Mouse (Mus musculus) neural tube, embryonic 15.5 days (tissue): ENCODE data around the gene Spata17. TPM values are rescaled to one million over a fixed set of nuclear protein-coding genes. Genes with fewer than 3 reads are reported as not detected.

Experiments used
- ATAC-seq: fragments of 200-750 bp; cut with Nextera tagmentation; 2 replicates; pipeline ENCODE4 v1.8.0; 2017; ENCODE audit warnings: mild to moderate bottlenecking, moderate TSS enrichment, moderate library complexity; ENCODE audit not compliant: low FRiP score
- H3K27ac ChIP-seq: fragments of 300-500 bp; sonication (generic); replicated peaks from 2 replicates; pipeline ENCODE4 v1.5.1; 2015; ENCODE audit warnings: mild to moderate bottlenecking, inconsistent platforms
- H3K27me3 ChIP-seq: fragments of 300-500 bp; sonication (generic); replicated peaks from 2 replicates; pipeline ENCODE4 v1.6.1; 2015; ENCODE audit warnings: inconsistent platforms
- H3K36me3 ChIP-seq: fragments of 300-500 bp; sonication (generic); 2 replicates; pipeline ENCODE4 v1.6.1; 2015; ENCODE audit warnings: inconsistent platforms
- H3K4me1 ChIP-seq: fragments of 300-500 bp; sonication (generic); 2 replicates; pipeline ENCODE4 v1.6.1; 2015; ENCODE audit warnings: inconsistent platforms
- H3K4me2 ChIP-seq: fragments of 300-500 bp; sonication (generic); 2 replicates; pipeline ENCODE4 v1.6.1; 2015; ENCODE audit warnings: inconsistent platforms, mild to moderate bottlenecking, moderate library complexity
- H3K4me3 ChIP-seq: fragments of 300-500 bp; sonication (generic); replicated peaks from 2 replicates; pipeline ENCODE4 v1.5.1; 2015; ENCODE audit warnings: mild to moderate bottlenecking, inconsistent platforms
- H3K9ac ChIP-seq: fragments of 300-500 bp; sonication (generic); replicated peaks from 2 replicates; pipeline ENCODE4 v1.6.1; 2015; ENCODE audit warnings: mild to moderate bottlenecking, inconsistent platforms
- H3K9me3 ChIP-seq: fragments of 300-500 bp; sonication (generic); replicated peaks from 2 replicates; pipeline ENCODE4 v1.6.1; 2016; ENCODE audit warnings: inconsistent platforms
- WGBS: fragments of 180-500 bp; shearing (Covaris S2); methylation state at CpG from one replicate; pipeline ENCODE4 v1.1.7; 2015; ENCODE audit warnings: mixed read lengths; 5-methylcytosine and 5-hydroxymethylcytosine counted together
- polyA plus RNA-seq: library from polyadenylated mRNA; unstranded; fragments of >200 nt; fragmentation: Nextera tagmentation; extraction: Ambion mirVana; gene quantifications from 2 replicates; pipeline ENCODE4 v1.2.1, GENCODE M21; 2015

Gene Spata17
- polyA plus RNA-seq, 1 experiment from 2014 or later, result 2.0 TPM

DNA sequence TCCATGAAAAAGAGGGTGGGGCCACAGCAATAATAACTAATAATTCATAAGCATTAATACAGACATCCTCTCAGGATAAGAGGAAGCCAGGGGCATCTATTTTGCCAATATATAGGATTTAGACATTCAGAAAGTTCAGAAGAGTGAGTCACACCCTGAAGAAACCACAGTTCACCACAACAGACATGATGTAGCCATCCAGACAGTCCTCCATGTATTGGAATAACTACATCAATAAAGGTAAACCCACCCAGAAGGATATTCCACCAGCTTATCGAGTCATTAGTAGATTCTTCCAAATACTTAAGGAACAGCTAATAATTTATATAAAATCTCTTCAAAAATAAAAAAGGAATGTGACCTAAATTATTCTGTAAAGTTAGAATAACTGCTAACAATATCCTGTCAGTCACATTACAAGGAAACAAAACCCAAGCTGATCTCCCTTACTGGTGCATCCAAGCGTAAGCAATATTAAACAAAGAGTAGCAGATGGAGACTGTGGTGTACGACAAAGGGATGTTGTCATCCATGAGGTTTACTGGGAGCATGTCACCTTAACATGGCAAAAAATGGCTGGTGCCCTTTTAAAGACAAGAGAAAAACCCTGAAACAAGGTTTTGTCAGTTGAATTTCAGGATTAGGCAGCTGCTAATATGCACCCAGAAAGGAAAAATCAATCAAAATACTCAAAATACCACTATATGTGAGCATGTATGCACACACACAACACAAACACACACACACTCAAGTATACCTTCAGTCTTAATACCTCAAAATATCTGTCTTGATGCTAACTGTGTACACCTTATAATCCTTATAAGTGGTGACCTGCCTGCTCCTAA is 138.8 kb downstream of the Spata17 start:
- Histone ChIP-seq H3K4me1 (peaks cover 10% of the 10 kb centered on the region), H3K4me3 (no peak overlapping the region), H3K36me3 (no peaks in the 10 kb centered on the region), H3K27ac (no peak overlapping the region), H3K9ac (no peak overlapping the region), H3K4me2 (no peak overlapping the region), H3K27me3 (peaks cover 10% of the 10 kb centered on the region), H3K9me3 (0 out of 2 replicates have a peak, but pooled peaks cover 3% of the 10 kb centered on the region)
- 32% methylated on average over 3 of the region's 3 CpGs for WGBS
- no peak for ATAC-seq

GRCm38 (mm10) chr1:187059874-187060273 is 155.4 kb downstream of the Spata17 start:
- Histone ChIP-seq H3K9ac (no peak overlapping the region), H3K4me3 (no peak overlapping the region), H3K4me1 (no peaks in the 10 kb centered on the region), H3K36me3 (no peaks in the 10 kb centered on the region), H3K4me2 (no peak overlapping the region), H3K9me3 (no peaks in the 10 kb centered on the region), H3K27me3 (no peaks in the 10 kb centered on the region), H3K27ac (no peak overlapping the region)
- ATAC-seq, result no peak
- 95% methylated on average over 1 of the region's 1 CpGs for WGBS

DNA sequence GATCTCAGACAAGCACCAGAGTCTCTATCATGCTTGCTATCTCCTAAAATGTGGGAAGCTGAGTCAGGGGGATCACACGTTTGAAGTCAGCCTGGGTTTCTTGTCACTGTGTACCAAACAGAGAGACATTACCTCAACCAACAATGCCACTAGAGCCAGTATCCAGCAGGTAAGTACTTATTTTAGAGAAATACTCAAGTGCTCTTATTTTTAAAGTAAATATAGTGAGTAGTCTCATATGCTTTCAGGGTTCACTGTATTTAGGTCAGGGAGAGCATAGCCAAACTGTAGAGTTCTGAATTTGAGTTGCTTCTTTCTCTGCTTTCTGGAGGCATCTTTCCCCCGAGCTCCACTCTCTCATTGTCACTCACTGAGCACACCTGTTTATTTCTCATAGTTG is 160.9 kb downstream of the Spata17 start:
- H3K27me3 ChIP-seq, result no peaks in the 10 kb centered on the region
- 83% methylated on average over 2 of the region's 2 CpGs for WGBS

GRCm38 (mm10) chr1:187053862-187054261 is 161.4 kb downstream of the Spata17 start:
- Histone ChIP-seq H3K27ac (no peak overlapping the region), H3K4me2 (no peak overlapping the region), H3K9ac (no peak overlapping the region), H3K4me1 (no peaks in the 10 kb centered on the region), H3K36me3 (no peaks in the 10 kb centered on the region), H3K4me3 (no peak overlapping the region), H3K9me3 (no peaks in the 10 kb centered on the region), H3K27me3 (no peaks in the 10 kb centered on the region)
- no peak for ATAC-seq
- 88% methylated on average over 3 of the region's 3 CpGs for WGBS

More for the DNA sequence above, 160.9 kb downstream of the Spata17 start:
- Histone ChIP-seq H3K4me3 (no peak overlapping the region), H3K4me2 (no peak overlapping the region), H3K27ac (no peak overlapping the region), H3K36me3 (no peaks in the 10 kb centered on the region), H3K4me1 (no peaks in the 10 kb centered on the region), H3K9ac (no peak overlapping the region), H3K9me3 (no peaks in the 10 kb centered on the region)
- ATAC-seq, result no peak

- ATAC-seq, result no peak
- 33% methylated on average over 5 of the region's 5 CpGs for WGBS
These were observed 162.7 kb downstream of the Spata17 start for GRCm38 (mm10) chr1:187052532-187052931.

GRCm38 (mm10) chr1:187051296-187051695 is 164.0 kb downstream of the Spata17 start:
- no peak overlapping the region for H3K4me3 ChIP-seq
- H3K4me1 ChIP-seq, result no peaks in the 10 kb centered on the region
- H3K9me3 ChIP-seq, result no peaks in the 10 kb centered on the region
- 89% methylated on average over 8 of the region's 8 CpGs for WGBS
- H3K27me3 ChIP-seq, result no peaks in the 10 kb centered on the region
- no peak overlapping the region for H3K9ac ChIP-seq
- H3K27ac ChIP-seq, result no peak overlapping the region
- H3K36me3 ChIP-seq, result no peaks in the 10 kb centered on the region
- ATAC-seq, result no peak
- no peak overlapping the region for H3K4me2 ChIP-seq

More at GRCm38 (mm10) chr1:187052532-187052931, 162.7 kb downstream of the Spata17 start:
- H3K36me3 ChIP-seq, result no peaks in the 10 kb centered on the region
- H3K4me3 ChIP-seq, result no peak overlapping the region
- H3K4me1 ChIP-seq, result no peaks in the 10 kb centered on the region
- H3K9me3 ChIP-seq, result no peaks in the 10 kb centered on the region
- no peak overlapping the region for H3K27ac ChIP-seq
- H3K4me2 ChIP-seq, result no peak overlapping the region
- H3K27me3 ChIP-seq, result no peaks in the 10 kb centered on the region
- no peak overlapping the region for H3K9ac ChIP-seq

GRCm38 (mm10) chr1:187048681-187049288 is 166.5 kb downstream of the Spata17 start:
- WGBS, result 96% methylated on average over 9 of the region's 9 CpGs
- Histone ChIP-seq H3K36me3 (no peaks in the 10 kb centered on the region), H3K27ac (no peak overlapping the region), H3K4me1 (no peaks in the 10 kb centered on the region), H3K4me3 (no peak overlapping the region), H3K4me2 (no peak overlapping the region), H3K27me3 (no peaks in the 10 kb centered on the region), H3K9ac (no peak overlapping the region), H3K9me3 (no peaks in the 10 kb centered on the region)
- ATAC-seq, result no peak

DNA sequence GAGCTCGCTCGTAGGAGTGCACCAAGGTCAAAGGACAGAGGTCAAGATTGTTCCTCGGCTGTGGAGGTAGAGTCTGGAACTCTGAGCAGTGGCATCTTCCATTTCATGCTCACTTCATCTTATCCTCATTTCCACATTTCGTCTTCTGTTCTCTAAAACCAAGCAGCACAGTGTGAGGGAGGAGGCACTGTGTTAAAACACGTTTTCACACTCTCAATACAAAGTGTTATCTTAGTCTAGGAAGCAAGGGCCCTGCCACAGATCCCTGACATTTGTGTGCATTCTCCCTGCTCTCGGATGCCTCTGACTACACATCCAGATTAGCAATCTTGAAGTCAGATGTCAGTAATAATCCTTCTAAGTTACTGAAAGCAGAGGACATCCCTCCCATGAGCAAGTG is 170.5 kb downstream of the Spata17 start:
- Histone ChIP-seq H3K27ac (no peak overlapping the region), H3K9ac (no peak overlapping the region), H3K27me3 (no peaks in the 10 kb centered on the region), H3K36me3 (no peaks in the 10 kb centered on the region), H3K4me2 (no peak overlapping the region), H3K4me3 (no peak overlapping the region), H3K9me3 (no peaks in the 10 kb centered on the region), H3K4me1 (no peaks in the 10 kb centered on the region)
- no peak for ATAC-seq
- 77% methylated on average over 6 of the region's 6 CpGs for WGBS

- H3K36me3 ChIP-seq, result no peaks in the 10 kb centered on the region
These were observed 175.5 kb downstream of the Spata17 start for GRCm38 (mm10) chr1:187039801-187040200.

GRCm38 (mm10) chr1:187035785-187036184 is 179.5 kb downstream of the Spata17 start:
- ATAC-seq, result no peak
- no peak overlapping the region for H3K9ac ChIP-seq
- H3K4me1 ChIP-seq, result no peaks in the 10 kb centered on the region
- no peak overlapping the region for H3K4me3 ChIP-seq
- H3K4me2 ChIP-seq, result no peak overlapping the region
- H3K36me3 ChIP-seq, result no peaks in the 10 kb centered on the region
- WGBS, result 95% methylated on average over 4 of the region's 4 CpGs
- no peak overlapping the region for H3K27ac ChIP-seq
- no peaks in the 10 kb centered on the region for H3K9me3 ChIP-seq
- no peaks in the 10 kb centered on the region for H3K27me3 ChIP-seq

More at GRCm38 (mm10) chr1:187039801-187040200, 175.5 kb downstream of the Spata17 start:
- ATAC-seq, result no peak
- 92% methylated on average over 4 of the region's 4 CpGs for WGBS
- Histone ChIP-seq H3K4me2 (no peak overlapping the region), H3K9me3 (no peaks in the 10 kb centered on the region), H3K9ac (no peak overlapping the region), H3K4me3 (no peak overlapping the region), H3K4me1 (no peaks in the 10 kb centered on the region), H3K27ac (no peak overlapping the region), H3K27me3 (no peaks in the 10 kb centered on the region)

DNA sequence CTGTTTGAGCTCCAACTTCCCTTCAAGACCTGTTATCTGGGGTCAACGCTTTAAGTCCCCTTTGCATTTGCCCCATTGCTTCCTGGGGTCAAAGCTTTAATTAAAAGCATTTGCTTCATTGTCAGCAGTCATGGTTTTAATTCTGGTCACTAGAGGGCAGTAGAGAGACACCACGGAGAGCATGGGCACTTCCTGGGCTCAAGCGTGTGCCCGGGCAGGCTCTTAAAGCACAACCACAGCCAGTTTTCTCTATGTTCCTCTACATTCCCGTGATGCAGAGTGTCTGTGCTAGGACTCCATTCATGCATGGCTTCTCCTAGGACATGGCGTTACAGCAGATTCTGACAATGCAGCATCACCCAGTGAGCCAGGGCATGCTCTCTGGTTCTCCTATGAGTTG is 183.5 kb downstream of the Spata17 start:
- H3K36me3 ChIP-seq, result no peaks in the 10 kb centered on the region
- no peak overlapping the region for H3K4me2 ChIP-seq
- no peak overlapping the region for H3K27ac ChIP-seq
- H3K9ac ChIP-seq, result no peak overlapping the region
- no peak overlapping the region for H3K4me3 ChIP-seq
- WGBS, result 38% methylated on average over 6 of the region's 6 CpGs
- H3K9me3 ChIP-seq, result no peaks in the 10 kb centered on the region
- H3K4me1 ChIP-seq, result no peaks in the 10 kb centered on the region
- ATAC-seq, result no peak
- H3K27me3 ChIP-seq, result no peaks in the 10 kb centered on the region

- Histone ChIP-seq H3K27me3 (no peaks in the 10 kb centered on the region), H3K4me3 (no peak overlapping the region), H3K36me3 (no peaks in the 10 kb centered on the region), H3K4me1 (no peaks in the 10 kb centered on the region), H3K27ac (no peak overlapping the region), H3K9ac (no peak overlapping the region), H3K9me3 (no peaks in the 10 kb centered on the region), H3K4me2 (no peak overlapping the region)
- WGBS, result 85% methylated on average over 6 of the region's 6 CpGs
- ATAC-seq, result no peak
These were observed 186.4 kb downstream of the Spata17 start for GRCm38 (mm10) chr1:187028841-187029240.
